Mouse (Mus musculus) megakaryocyte, embryonic 14.5 days (primary cell): Measurements from ENCODE around the gene Cd276.

Experiments
- FLI1 ChIP-seq: IDR thresholded peaks from 2 replicates; pipeline ENCODE4 v1.6.1; 2012; ENCODE audit warnings: low read length, inconsistent platforms, mixed read lengths
- GATA1 ChIP-seq: IDR thresholded peaks from 3 replicates; pipeline ENCODE4 v1.6.1; 2012; ENCODE audit warnings: mixed read lengths, low read length, inconsistent platforms, borderline replicate concordance

- TF ChIP-seq FLI1 (no peak), GATA1 (no peak)
Observed at GRCm38 (mm10) chr9:58554908-58555684, at the start of gene Cd276.
